Mouse (Mus musculus) B cell, adult 2 months (primary cell): ENCODE measurements around the gene Sun2.

ENCODE experiments used
- DNase-seq, 2 experiments: peaks; one replicate each; pipeline ENCODE4 v3.0.0; 2022

The Sun2 gene

GRCm38 (mm10) chr15:79741921-79742705 lies at the start of gene Sun2:
TSS of gene Sun2 (minus strand) at chr15:79742536.
- DNase-seq, result peak; percentile 97

GRCm38 (mm10) chr15:79791502-79791901 lies 49.2 kb upstream of the Sun2 start:
- peak; percentile 63 to 67 for DNase-seq

GRCm38 (mm10) chr15:79790905-79791304 lies 48.6 kb upstream of the Sun2 start:
- no peak for DNase-seq

GRCm38 (mm10) chr15:79790111-79790510 lies 47.8 kb upstream of the Sun2 start:
- DNase-seq, result no peak

GRCm38 (mm10) chr15:79787815-79788214 lies 45.5 kb upstream of the Sun2 start:
- no peak for DNase-seq

- no peak for DNase-seq
Observed at GRCm38 (mm10) chr15:79785056-79785455, 42.7 kb upstream of the Sun2 start.

- DNase-seq, result no peak
Observed at GRCm38 (mm10) chr15:79777749-79778148, 35.4 kb upstream of the Sun2 start, which contains the start of gene Dnal4. TSS of gene Dnal4 (minus strand) at chr15:79777849.

- no peak for DNase-seq
Observed at GRCm38 (mm10) chr15:79775662-79776061, 33.3 kb upstream of the Sun2 start.

- peak; percentile 97 to 98 for DNase-seq
Observed at GRCm38 (mm10) chr15:79774117-79775027, 32.0 kb upstream of the Sun2 start.

GRCm38 (mm10) chr15:79770629-79771240 lies 28.4 kb upstream of the Sun2 start:
- no peak for DNase-seq

GRCm38 (mm10) chr15:79768302-79768701 lies 26.0 kb upstream of the Sun2 start:
- no peak for DNase-seq

- no peak for DNase-seq
Observed at GRCm38 (mm10) chr15:79767327-79767961, 25.1 kb upstream of the Sun2 start.

- DNase-seq, result no peak
Observed at GRCm38 (mm10) chr15:79766586-79767071, 24.3 kb upstream of the Sun2 start.

- DNase-seq, result no peak
Observed at GRCm38 (mm10) chr15:79766168-79766567, 23.8 kb upstream of the Sun2 start.

GRCm38 (mm10) chr15:79765361-79765760 lies 23.0 kb upstream of the Sun2 start:
- no peak for DNase-seq

GRCm38 (mm10) chr15:79764539-79765267 lies 22.4 kb upstream of the Sun2 start:
- no peak for DNase-seq

GRCm38 (mm10) chr15:79763601-79764246 lies 21.4 kb upstream of the Sun2 start:
- DNase-seq, result no peak

- DNase-seq, result no peak
Observed at GRCm38 (mm10) chr15:79763001-79763400, 20.7 kb upstream of the Sun2 start.

- no peak for DNase-seq
Observed at GRCm38 (mm10) chr15:79760956-79761355, 18.6 kb upstream of the Sun2 start.

GRCm38 (mm10) chr15:79757118-79757517 lies 14.8 kb upstream of the Sun2 start:
- no peak for DNase-seq

- DNase-seq, result no peak
Observed at GRCm38 (mm10) chr15:79755977-79756625, 13.8 kb upstream of the Sun2 start.
